Mouse (Mus musculus): ENCODE data around the gene Rbfox1. TPM values are rescaled to one million over a fixed set of nuclear protein-coding genes. Genes with fewer than 3 reads are reported as not detected.

Gene Rbfox1
- total and polyA plus RNA-seq, 2 experiments from 2014 or later, result 129 to 214 TPM

DNA sequence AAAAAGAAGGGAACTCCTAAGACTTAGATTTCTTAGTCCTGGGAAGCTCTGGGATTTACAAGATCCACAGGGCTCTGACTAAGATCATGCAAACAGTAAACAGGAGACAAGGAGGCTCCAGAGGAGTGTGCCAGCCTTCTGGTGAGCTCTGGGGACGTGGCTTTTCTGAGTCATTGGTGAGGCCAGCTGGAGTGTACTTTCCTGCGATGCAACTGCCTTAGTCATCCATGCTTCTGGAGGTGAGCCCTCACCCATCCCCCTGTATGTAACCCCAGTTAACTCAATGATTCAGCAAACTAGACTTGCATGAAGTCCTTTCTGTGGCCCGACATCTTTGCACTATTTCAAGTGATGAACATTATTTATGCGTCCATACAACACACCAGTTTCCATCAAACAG is 1078.4 kb downstream of the Rbfox1 start:
- ATAC-seq (no peak), DNase-seq (no peak)
- no peak overlapping the region for H3K27ac ChIP-seq (ENCODE audit: low read depth, low read length)
- peaks cover 4% of the 10 kb centered on the region for H3K27me3 ChIP-seq (ENCODE audit: insufficient read depth, low read length)
- 60% methylated on average over 4 of the region's 4 CpGs for WGBS
- H3K4me3 ChIP-seq (ENCODE audit: low read depth, low read length), result no peak overlapping the region
- H3K9me3 ChIP-seq (ENCODE audit: low read length), result no peaks in the 10 kb centered on the region
- TF ChIP-seq CTCF (IDR thresholded peaks at IDR 0.05; ENCODE audit: low read depth), result no peak
- H3K4me2 ChIP-seq (ENCODE audit: low read depth), result no peak overlapping the region
- no peak overlapping the region for H3K9ac ChIP-seq
- peaks cover 15% of the 10 kb centered on the region for H3K4me1 ChIP-seq (ENCODE audit: insufficient read depth)
- H3K36me3 ChIP-seq (ENCODE audit: insufficient read depth), result no peaks in the 10 kb centered on the region

DNA sequence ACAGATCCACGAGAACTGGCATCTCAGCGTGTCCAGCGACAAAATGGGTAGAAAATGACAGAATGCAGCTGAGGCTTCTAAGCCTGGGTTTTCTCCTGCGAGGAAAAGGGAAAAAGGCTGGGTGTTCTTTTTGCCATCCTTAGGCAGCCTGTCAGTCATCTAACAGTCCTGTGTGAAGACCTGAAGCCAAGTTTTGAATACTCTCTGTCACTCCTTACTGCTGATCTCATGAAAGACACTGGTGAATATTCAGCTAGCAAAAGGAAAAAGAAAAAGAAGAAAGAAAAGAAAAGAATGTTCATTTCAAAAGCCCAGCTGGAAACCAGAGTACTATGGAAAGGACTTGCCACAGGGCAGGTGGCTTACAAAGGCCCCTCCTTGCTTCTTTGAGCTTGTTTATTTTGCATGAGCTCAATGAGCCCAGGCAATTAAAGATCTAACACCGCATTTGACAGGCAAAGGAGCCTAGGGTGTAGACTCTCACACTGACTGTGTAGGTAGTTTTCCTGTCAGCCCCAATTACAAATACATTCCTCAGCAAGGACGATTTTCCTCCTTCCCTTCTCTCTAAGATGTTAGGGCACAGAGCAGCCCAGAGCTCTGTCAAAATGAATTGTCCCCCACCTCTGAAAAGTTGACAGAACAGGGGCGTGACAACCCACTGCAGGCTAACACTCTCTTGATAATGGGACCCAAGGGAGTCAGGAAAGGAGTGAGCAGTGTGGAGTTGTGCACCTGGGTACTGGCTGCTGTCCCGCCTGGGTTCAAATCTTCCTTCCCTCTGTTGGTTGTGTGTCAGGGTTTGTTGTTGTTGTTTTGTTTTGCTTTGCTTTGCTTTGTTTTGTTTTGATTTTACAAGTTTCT is 1079.8 kb downstream of the Rbfox1 start:
- no peak for TF ChIP-seq CTCF (IDR thresholded peaks at IDR 0.05; ENCODE audit: low read depth)
- ATAC-seq, result no peak
- no peak for DNase-seq
- H3K27ac ChIP-seq (ENCODE audit: low read depth, low read length), result no peak overlapping the region
- no peaks in the 10 kb centered on the region for H3K9me3 ChIP-seq (ENCODE audit: low read length)
- peaks cover 15% of the 10 kb centered on the region for H3K4me1 ChIP-seq (ENCODE audit: insufficient read depth)
- 5% methylated on average over 8 of the region's 8 CpGs for WGBS
- no peaks in the 10 kb centered on the region for H3K36me3 ChIP-seq (ENCODE audit: insufficient read depth)
- no peak overlapping the region for H3K4me3 ChIP-seq (ENCODE audit: low read depth, low read length)
- peaks cover under 1% of the 10 kb centered on the region; the same call in 1 of the 2 replicates for H3K27me3 ChIP-seq (ENCODE audit: insufficient read depth, low read length)
- no peak overlapping the region for H3K4me2 ChIP-seq (ENCODE audit: low read depth)
- no peak overlapping the region for H3K9ac ChIP-seq

DNA sequence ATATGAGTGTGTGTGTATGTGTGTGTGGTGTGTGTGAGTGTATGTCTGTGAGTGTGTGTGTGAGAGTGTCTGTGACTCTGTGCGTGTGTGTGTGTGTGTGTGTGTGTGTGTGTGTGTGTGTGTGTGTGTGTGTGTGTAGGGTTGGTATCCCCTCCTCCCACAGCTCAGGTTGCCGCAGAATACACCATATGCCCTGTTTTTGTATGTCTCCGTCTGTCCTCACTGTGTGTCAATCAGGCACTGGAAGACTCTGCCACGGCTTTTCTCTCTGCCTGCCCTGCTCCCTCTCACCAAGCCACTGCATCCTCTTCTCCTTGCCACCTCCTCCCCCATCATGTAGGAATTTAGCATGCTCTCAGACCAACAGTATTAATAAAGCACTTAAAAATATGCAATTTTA is 1084.8 kb downstream of the Rbfox1 start:
- TF ChIP-seq CTCF (IDR thresholded peaks at IDR 0.05; ENCODE audit: low read depth), result no peak
- Histone ChIP-seq H3K9me3 (ENCODE audit: low read length) (no peaks in the 10 kb centered on the region), H3K9ac (no peak overlapping the region), H3K27ac (ENCODE audit: low read depth, low read length) (no peak overlapping the region), H3K4me3 (ENCODE audit: low read depth, low read length) (no peak overlapping the region), H3K4me2 (ENCODE audit: low read depth) (no peak overlapping the region), H3K27me3 (ENCODE audit: insufficient read depth, low read length) (no peaks in the 10 kb centered on the region), H3K4me1 (ENCODE audit: insufficient read depth) (0 out of 2 replicates have a peak, but pooled peaks cover 3% of the 10 kb centered on the region), H3K36me3 (ENCODE audit: insufficient read depth) (no peaks in the 10 kb centered on the region)
- DNase-seq, result no peak
- 59% methylated on average over 4 of the region's 4 CpGs for WGBS
- ATAC-seq, result no peak

DNA sequence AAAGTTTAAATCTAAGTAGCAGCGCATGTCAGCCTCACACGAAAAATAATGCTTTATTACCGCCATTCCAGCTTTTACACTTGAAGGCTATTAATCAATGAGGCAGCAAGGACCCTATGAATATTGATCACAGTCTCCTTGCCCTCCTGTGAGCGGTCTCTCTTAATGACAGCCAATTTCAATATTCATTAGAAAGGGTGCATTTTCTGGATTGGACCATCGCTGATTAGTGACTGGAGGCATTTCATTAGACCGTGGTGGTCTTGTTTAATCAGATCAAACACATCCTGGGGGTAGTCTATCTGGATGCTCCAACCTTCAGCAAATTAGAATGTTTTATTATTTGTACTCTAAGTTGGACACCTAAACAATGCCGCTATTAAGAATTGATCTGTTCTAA is 1091.2 kb downstream of the Rbfox1 start:
- no peak for ATAC-seq
- Histone ChIP-seq H3K4me3 (ENCODE audit: low read depth, low read length) (no peak overlapping the region), H3K27ac (ENCODE audit: low read depth, low read length) (no peak overlapping the region), H3K9me3 (ENCODE audit: low read length) (no peaks in the 10 kb centered on the region), H3K4me2 (ENCODE audit: low read depth) (no peak overlapping the region), H3K9ac (no peak overlapping the region), H3K27me3 (ENCODE audit: insufficient read depth, low read length) (no peaks in the 10 kb centered on the region), H3K4me1 (ENCODE audit: insufficient read depth) (no peaks in the 10 kb centered on the region), H3K36me3 (ENCODE audit: insufficient read depth) (no peaks in the 10 kb centered on the region)
- WGBS, result 48% methylated on average over 7 of the region's 7 CpGs
- DNase-seq, result no peak
- TF ChIP-seq CTCF (IDR thresholded peaks at IDR 0.05; ENCODE audit: low read depth), result no peak

DNA sequence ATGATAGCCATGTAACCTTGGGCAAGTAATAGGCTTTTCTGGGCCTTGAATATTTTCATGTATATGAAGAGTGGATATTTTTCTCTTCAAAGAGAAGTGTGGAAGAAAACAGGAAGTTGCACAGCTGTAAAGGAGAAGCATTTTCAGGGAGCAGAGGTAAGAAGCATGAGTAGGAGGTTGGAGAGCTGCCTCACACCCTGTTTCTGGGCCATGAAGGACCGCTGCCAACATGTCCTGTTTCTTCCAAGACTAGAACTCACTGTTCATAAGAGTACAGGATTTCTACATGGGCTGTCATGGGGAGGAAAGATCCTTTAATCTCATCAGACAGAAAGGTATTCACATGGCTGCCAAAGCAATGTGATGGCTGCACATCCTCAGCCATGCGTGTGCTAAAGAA is 1098.8 kb downstream of the Rbfox1 start:
- Histone ChIP-seq H3K4me3 (ENCODE audit: low read depth, low read length) (no peak overlapping the region), H3K9me3 (ENCODE audit: low read length) (no peaks in the 10 kb centered on the region), H3K36me3 (ENCODE audit: insufficient read depth) (no peaks in the 10 kb centered on the region), H3K4me1 (ENCODE audit: insufficient read depth) (no peaks in the 10 kb centered on the region), H3K27me3 (ENCODE audit: insufficient read depth, low read length) (no peaks in the 10 kb centered on the region), H3K27ac (ENCODE audit: low read depth, low read length) (no peak overlapping the region), H3K4me2 (ENCODE audit: low read depth) (no peak overlapping the region), H3K9ac (no peak overlapping the region)
- DNase-seq, result no peak
- 91% methylated on average over 2 of the region's 2 CpGs for WGBS
- no peak for TF ChIP-seq CTCF (IDR thresholded peaks at IDR 0.05; ENCODE audit: low read depth)
- no peak for ATAC-seq

DNA sequence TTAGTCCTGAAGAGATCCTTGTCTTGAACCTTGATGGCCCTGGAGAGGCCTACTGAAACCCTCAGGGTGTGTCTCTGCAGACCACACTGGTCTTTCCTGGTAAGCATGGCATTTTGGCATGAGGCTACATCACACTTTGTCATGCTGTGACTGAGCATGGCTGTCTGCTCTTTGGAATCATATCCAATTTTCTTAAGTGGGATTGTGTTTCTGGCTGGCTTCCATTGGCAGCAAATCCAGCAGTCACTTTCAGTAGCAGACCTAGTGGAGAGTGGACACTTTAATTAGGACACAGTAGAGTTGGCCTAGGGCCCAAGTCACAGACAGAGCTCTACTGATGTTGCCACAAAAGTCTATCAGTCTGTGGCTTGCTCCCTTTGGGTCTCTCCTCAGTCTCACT is 1100.9 kb downstream of the Rbfox1 start:
- no peak for TF ChIP-seq CTCF (IDR thresholded peaks at IDR 0.05; ENCODE audit: low read depth)
- peak; percentile 67 for DNase-seq
- Histone ChIP-seq H3K4me3 (ENCODE audit: low read depth, low read length) (no peak overlapping the region), H3K9me3 (ENCODE audit: low read length) (no peaks in the 10 kb centered on the region), H3K4me1 (ENCODE audit: insufficient read depth) (no peaks in the 10 kb centered on the region), H3K36me3 (ENCODE audit: insufficient read depth) (no peaks in the 10 kb centered on the region), H3K27me3 (ENCODE audit: insufficient read depth, low read length) (no peaks in the 10 kb centered on the region), H3K4me2 (ENCODE audit: low read depth) (no peak overlapping the region), H3K27ac (ENCODE audit: low read depth, low read length) (no peak overlapping the region), H3K9ac (no peak overlapping the region)
- ATAC-seq, result peak; percentile 61

DNA sequence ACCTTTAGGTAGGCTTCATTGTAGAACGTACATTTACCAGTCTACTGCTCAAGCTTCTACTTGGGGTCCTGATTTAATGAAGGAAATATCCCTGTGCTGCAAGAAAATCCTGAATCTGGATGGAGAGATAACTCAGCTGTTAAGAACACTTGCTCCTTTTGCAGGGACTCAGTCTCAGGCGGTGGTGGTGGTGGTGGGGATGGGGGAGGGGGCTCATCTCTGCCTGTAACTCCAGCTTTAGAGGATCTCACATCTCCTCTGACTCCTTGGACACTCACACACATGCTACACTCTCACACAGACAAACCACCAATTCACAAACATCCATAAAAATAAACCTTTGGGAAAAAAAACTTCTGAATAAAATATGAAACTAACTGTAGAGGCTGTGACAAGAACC is 1101.3 kb downstream of the Rbfox1 start:
- H3K36me3 ChIP-seq (ENCODE audit: insufficient read depth), result no peaks in the 10 kb centered on the region
- no peak overlapping the region for H3K4me2 ChIP-seq (ENCODE audit: low read depth)
- 57% methylated on average over 2 of the region's 2 CpGs for WGBS
- no peak overlapping the region for H3K9ac ChIP-seq
- no peaks in the 10 kb centered on the region for H3K4me1 ChIP-seq (ENCODE audit: insufficient read depth)
- no peak for TF ChIP-seq CTCF (IDR thresholded peaks at IDR 0.05; ENCODE audit: low read depth)
- H3K27ac ChIP-seq (ENCODE audit: low read depth, low read length), result no peak overlapping the region
- DNase-seq (no peak), ATAC-seq (no peak)
- no peaks in the 10 kb centered on the region for H3K27me3 ChIP-seq (ENCODE audit: insufficient read depth, low read length)
- no peak overlapping the region for H3K4me3 ChIP-seq (ENCODE audit: low read depth, low read length)
- no peaks in the 10 kb centered on the region for H3K9me3 ChIP-seq (ENCODE audit: low read length)

Data from forebrain, postnatal 0 days (tissue).